Mouse (Mus musculus) liver, adult (tissue): ENCODE data around the gene Gm34653.
A peak's percentile ranks its signal among the peaks of the same experiment; 100 is the strongest.

Source experiments
- GATA4 ChIP-seq: IDR thresholded peaks from 2 replicates; pipeline ENCODE4 v1.6.1; 2014; ENCODE audit warnings: mild to moderate bottlenecking, low read length; ENCODE audit not compliant: insufficient replicate concordance

Gene Gm34653

DNA sequence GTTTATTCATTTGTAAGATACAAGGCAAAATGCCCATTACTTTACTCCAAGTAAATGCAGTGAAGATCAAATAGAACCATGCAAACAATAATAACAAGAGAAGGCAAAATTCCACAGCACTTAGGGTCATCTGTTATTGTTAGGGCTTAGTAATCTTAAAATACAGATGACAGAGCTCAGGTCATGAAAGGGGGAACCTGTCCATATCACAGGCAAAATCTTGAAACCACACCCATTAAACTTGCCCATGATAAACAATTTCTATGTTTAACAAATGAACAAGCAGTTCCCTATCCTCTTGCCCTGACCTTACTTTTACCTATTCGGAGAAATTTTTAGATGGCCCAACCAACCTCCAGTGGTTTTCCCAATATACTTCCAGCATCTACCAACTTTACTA, 23.2 kb upstream of the Gm34653 start:
- no peak for TF ChIP-seq GATA4

DNA sequence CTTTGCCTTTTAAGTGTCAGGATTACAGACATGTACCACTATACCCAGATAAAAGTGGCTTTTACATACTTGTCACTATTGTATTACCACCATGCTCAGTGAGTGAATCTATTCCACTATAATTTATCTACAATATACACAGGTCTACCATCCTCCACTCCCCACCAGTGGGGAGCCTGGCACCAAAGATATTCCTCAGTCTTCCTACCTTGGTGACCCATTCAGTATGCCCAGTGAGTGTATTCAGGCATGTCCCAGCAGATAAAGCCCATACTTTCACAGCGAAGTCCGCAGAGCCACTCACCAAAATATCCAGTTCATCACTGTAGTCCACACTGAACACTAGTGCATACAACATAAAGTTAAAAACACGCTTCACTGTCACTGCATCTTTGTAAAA, 22.0 kb upstream of the Gm34653 start:
- no peak for TF ChIP-seq GATA4

DNA sequence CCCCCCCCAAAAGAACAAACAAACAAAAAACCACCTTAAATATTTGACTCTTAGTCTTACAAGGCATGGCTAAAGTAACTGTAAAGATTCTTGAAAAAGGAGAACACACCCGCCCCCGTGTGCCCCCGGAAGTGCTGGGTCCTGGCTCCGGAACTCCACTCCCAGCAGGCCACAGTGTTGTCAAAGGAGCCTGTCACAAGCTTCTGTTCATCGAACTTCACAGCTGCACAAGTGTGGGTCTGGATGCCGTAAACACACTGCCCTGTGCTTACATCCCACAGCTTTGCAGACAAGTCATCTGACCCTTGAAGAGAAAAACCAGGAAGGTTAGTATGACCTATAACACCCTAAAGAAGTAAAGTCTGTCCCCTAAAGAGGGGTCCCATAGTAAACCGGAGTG, 20.1 kb upstream of the Gm34653 start:
- no peak for TF ChIP-seq GATA4

DNA sequence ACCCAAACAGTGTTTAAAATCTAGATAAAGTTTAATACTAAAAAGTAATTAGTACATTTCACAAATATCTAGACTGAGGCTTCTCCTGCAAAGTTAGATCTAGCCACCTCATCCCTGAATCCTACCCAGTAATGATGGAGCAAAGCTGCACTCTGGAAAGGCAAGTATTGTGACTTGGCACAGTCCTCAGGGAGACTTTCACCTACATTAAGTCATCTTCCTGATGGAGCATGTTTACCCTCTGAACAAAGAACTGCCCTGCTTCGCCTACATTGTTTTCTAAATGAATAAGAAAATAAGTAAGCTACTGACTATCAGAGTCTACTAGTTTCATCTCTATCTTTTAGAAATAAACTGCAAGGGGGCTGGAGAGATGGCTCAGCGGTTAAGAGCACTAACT, 14.3 kb upstream of the Gm34653 start:
- TF ChIP-seq GATA4: no peak

DNA sequence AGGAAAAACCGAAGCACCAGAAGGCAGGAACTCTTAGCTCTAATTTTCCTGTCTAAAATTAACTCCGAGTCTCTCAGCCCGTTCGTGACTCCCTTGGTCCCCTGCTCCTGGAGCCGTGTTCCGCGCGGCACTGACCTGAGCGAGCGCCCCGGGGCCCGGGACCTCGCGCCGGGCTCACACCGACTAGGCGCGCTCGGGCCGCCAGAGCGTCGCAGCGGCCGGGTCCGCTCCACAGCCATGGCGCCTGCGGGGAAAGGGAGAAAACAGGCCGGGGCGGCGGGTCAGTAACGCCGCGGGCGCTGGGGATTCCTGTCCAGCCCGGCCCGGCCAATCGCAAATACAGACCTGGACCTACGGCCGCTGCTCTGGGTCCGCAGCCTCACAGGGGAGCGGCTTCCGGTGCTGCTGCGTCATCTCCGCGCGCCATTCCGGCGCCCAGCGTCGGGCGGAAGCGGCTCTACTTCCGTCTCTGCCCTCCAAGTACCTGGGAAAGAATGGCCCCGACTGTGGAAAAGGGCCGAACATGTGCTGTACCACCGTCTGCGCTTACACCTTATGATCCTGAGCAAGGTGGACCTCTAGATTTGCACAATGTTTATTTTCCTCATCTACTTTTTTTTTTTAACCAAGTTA, 6.9 kb upstream of the Gm34653 start, which contains the start of gene Fbxw2:
Gene Fbxw2 (minus strand): TSS at position 485 of the 633 bp plus-strand sequence.
- no peak; the same call in 1 of the 2 replicates for TF ChIP-seq GATA4

DNA sequence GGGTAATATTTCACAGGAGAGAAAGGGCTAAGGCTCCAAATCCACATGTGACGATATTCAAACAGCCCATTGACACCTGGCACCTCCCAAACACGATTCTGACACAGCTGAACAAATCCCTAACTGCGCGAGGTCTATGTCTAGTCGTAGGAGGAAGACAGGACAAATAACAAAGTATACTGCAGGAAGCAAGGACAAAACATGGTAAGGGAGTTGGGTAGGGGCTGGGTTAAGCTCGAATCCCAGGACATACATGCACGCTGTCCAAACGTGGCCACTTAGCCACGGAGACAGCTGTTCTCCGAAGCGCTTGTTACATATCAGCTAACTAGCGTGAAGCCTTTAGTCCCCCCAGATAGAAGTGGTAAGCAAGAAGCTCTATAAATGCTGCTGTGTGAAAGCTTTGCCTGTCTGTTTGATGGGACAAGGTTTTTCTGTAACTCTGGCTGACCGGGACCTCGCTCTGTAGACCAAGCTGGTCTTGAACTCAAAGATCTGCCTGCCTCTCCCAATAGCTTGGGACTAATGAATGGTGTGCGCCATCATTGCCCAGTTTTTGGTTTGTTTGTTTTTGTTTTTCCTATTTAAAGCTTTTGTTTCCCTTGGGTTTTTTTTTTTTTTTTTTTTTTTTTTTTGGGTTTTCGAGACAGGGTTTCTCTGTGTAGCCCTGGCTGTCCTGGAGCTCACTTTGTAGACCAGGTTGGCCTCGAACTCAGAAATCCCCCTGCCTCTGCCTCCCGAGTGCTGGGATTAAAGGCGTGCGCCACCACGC, 6.2 kb upstream of the Gm34653 start:
- TF ChIP-seq GATA4: no peak

DNA sequence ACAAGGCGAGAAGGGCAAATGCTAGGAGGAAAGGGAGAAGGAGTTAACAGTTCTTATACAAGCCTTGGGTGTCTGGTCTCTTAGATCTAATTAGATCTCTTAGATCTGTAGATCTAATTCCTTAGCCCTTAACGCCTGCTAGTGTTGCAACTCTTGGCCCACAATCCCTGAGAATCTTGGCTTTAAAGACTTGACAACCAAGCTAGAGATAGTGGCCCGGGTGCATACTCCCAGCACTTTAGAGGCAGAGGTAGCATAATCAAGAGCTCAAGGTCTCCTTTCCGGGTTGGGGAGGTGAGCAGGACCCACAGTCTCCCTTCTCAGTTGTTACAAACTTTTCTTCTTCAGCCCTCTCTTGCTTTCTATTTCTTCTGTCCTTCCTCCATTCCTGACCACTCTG, 5.2 kb upstream of the Gm34653 start:
- TF ChIP-seq GATA4: no peak

DNA sequence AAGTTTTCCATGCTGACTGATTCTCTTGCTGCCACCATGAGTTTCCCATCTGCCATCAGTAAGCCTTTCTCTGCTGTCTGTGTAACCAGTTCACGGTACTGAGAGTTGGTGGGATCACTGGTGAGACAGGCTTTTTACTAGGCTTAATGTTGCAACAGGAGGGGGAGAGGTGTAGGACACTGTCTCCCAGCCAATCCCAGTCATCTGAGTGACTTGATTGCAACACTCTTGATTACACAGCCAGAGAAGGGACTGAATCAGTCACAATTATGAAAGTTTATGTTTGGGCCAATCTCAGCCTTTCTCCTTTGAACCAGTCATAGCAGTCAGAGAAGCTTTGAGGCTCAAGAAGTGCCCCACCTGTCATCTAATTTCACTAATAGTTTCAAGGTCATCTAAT, 4.8 kb upstream of the Gm34653 start:
- TF ChIP-seq GATA4: no peak

DNA sequence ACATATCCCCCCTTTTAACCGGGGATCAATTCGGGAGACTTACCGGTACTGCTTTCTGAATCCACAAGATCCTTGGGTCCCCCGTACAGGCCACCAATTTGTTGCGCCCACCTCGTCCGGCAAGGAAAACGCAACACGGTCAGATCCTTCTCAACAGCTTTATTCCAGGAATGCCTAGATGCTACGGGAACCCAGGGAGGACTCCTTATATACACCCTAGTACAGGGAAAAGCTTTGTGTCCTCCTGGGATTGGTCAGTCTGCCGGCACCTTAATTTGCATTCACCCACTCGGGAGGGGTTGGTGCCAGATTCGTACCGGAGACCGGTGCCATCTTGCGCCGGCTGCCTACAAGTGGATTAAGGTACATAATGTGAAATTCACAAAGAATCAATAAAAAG, 817 bp downstream of the Gm34653 start:
- no peak for TF ChIP-seq GATA4

DNA sequence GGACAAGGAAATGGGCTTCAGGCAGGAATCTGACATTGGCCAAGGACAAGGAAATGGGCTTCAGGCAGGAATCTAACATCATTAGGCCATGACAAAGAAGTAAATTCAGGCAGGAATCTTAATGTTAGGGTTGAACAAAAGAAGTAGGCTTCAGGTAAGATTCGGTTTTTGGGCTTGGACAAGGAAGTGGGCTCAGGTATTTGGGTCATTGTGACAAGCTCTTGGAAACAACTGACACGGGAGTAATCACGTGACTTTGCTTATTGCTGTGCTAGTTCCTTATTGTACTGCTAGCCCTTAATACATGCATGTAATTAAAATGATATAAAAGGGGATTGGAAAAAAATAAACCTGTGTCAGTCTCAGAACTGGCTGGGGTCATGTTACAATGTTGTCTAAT, 2.9 kb downstream of the Gm34653 start:
- TF ChIP-seq GATA4: no peak

DNA sequence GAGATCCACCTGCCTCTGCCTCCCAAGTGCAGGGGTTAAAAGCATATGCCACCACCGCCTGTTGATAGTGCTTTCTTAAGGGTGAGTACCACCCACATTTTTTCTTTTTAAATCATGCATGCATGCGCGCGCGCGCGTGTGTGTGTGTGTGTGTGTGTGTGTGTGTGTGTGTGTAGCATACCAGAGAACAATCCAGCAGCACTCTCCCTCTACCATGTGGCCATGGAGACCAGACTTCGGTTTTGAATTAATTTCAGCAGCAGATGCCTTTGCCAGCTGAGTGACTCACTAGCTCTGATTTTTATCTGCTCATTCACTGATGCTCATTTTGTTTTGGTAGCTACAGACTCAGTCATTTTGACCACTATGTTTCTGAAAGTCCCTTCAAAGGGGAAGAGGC, 8.9 kb downstream of the Gm34653 start:
- no peak for TF ChIP-seq GATA4

DNA sequence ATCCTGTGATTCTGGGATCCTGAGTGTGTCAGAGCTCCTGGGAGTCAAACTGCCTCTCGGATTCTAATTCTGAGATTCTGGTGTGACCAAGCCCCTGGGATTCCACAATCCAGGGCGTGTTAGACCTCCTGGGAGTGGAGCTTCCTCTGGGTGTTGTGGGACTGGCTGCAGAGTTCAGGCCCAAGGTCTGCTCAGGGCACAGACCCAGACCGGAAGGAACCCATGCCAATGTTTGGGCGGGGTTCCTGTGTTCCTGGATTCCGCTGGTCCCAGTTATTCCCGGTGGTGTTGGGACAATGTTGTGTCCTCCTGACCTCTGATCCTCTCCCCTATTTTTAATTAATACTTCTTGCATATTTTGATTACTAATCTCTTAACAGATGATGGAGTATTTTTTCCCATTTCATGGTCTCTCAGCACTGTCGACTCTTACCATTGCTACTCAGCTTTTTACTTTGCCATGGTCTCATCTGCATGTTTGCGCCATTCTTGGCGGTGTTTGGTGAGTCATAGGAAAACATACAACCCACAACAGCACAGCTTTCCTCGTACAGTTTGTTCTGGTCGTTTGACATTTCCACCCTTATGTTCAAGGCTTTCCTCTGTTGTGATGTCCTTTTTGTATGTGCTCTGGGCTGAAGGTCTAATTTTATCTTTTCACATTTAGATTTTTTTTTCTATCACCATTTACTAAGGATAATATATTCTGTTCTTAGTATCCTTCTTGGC, 10.6 kb downstream of the Gm34653 start:
- TF ChIP-seq GATA4: no peak

DNA sequence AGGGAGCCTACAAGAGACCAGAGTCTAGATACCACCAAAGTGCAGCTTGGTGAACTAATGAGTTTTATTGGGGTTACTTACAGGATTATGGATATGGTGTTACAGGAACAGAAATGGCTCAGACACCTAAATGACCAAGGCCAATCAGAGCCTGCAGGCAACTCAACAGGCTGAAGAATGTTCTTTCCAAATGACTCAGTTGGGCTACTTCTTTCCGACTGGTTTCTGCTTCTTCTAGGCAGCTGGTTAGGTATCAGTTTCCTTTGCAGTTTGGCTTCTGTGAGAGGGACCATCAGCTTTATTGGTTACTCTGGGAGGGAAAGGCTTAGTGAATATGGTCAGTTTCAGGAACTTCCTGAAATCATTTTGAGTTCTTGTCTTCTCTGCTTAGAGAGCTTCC, 14.9 kb downstream of the Gm34653 start:
- TF ChIP-seq GATA4: no peak

DNA sequence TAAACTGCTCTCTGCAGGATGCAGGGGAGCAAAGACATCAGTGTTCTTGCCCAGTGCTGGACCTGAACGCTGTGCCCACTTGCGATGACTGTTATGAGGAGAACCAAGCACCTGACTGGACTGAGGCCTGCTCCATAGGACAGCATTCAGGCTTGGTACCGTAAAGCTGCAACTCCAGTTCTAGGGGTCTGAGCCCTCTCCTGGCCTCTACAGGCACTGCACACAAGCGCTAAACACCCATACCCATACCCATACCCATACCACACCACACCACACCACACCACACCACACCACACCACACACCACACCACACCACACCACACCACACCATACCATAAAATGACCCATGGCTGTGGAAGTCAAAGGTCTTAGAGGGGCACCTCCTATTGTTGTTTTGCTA, 22.5 kb downstream of the Gm34653 start:
- TF ChIP-seq GATA4: no peak

DNA sequence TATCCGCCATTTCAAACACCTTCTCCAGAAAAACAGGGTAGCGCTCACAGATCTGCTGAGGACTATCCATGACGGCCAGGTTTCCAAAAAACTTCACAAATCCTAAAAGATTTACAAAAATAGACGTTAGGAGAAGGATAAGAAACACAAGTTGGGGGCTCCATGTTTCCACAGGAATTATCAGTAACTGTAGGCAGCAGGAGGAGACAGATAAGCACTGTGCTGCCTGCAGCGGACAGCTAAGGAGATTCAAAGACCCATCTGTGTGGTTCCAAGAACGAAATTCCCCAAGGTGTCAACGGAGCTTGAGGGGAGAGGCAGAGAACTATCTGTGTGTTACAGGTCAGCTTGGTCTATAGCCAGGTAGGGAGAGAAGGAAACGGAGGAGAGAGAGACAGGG, 24.9 kb downstream of the Gm34653 start:
- no peak for TF ChIP-seq GATA4

DNA sequence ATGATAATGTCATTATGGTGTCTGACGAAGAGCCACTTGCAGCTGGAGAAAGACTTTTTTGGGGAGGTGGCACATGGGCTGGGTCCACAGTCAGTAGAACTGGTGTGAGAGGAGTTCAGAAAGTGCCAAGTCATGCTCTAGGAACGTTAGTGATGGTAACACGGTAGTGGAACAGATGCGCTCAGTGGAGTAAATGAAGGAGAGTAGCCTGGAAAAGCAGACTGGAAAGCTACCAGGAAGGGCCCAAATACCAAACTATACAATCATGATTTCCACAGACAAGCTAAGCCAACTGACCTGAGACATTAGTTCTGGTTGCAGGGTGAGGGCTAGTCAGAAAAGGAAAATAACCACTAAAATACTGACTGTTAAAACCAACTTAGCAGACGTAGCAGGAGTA, 36.9 kb downstream of the Gm34653 start:
- no peak for TF ChIP-seq GATA4

DNA sequence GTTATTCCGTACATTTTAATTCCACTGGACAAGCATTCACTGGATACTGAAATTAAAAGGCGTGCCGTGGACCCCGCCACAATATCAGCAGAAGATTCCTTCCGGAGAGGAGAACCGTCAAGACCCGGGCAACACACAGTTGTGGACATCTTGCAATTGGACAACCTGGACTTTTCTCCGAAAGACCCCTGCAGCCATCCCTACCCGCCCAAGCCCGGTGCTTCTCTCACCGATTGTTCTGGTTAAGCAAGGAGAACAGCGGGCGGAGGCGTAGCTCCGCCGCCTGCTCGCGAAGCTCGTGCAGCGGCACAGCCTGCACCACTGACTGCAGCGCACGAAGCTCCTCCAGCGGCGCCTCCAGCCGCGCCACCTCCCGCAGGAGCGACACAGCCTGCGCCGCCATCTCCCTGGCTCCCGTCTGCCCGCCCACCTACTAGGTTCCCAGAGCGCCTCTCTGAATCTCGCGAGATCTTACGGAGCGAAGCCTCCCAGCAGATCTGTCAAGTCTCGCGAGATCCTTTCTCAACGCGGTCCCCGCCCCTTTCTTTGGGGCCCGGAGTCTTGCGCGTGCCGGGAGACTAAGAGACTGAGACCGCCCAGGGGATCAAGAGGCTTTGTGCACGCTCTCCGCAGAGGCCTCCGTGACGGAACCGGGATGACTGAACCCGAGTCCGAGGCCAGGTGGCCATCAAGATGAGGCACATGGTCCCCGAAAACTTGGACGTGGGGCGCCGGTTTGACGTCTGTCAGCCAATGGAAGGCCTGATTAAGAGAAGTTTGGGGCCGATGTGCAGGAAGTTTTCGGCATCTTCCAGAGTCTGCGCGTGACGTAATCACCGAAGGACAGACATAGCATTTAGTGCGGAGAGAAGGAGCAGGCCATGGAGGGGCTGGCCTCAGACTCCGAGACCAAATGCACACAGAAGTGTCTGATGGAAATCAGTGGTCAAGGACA, 38.0 kb downstream of the Gm34653 start:
- TF ChIP-seq GATA4: peak; percentile 5; the same call in 1 of the 2 replicates
